Mouse (Mus musculus) cerebellum, postnatal 4 days (tissue): ENCODE measurements at regions not wholly inside any gene's neighbourhood (a gene's known extent, or its start where the extent isn't known, plus 50 kb on each side); places are given as distances from the start of the nearest gene placed in this dataset.
"Not testable (repeated sequence)": the region's sequence is repeated elsewhere in the genome, so short reads cannot be mapped to it uniquely, and the experiment has no call there.

Experiments
- DNase-seq, 2 experiments: peaks; one replicate each; pipeline ENCODE4 v3.0.0; 2022; ENCODE audit warnings: low spot score in 2 of 2, mixed read lengths in 1 of 2

- no peak for DNase-seq
Observed at GRCm38 (mm10) chr10:11515144-11515543, 171.9 kb downstream of the Epm2a start.

- DNase-seq: peak in 1 of 2 experiments; percentile 9
Observed at GRCm38 (mm10) chr10:11517122-11517521, 173.9 kb downstream of the Epm2a start.

GRCm38 (mm10) chr10:11531343-11531742 is 188.1 kb downstream of the Epm2a start:
- DNase-seq: no peak

- DNase-seq: not testable (repeated sequence)
Observed at GRCm38 (mm10) chr10:11555376-11555775, 212.2 kb downstream of the Epm2a start.

GRCm38 (mm10) chr10:11570523-11571055 is 227.4 kb downstream of the Epm2a start:
- peak in 1 of 2 experiments; percentile 2 for DNase-seq

- no peak for DNase-seq
Observed at GRCm38 (mm10) chr10:11608451-11608850, 265.2 kb downstream of the Epm2a start.

- DNase-seq: not testable (repeated sequence)
Observed at GRCm38 (mm10) chr10:11609092-11609491, 265.9 kb downstream of the Epm2a start.

GRCm38 (mm10) chr10:11648151-11648550 is 304.9 kb downstream of the Epm2a start:
- no peak for DNase-seq

GRCm38 (mm10) chr10:11660056-11660770 is 317.0 kb downstream of the Epm2a start:
- DNase-seq: no peak

- DNase-seq: peak in 1 of 2 experiments; percentile 4
Observed at GRCm38 (mm10) chr10:11661660-11662250, 318.6 kb downstream of the Epm2a start.

GRCm38 (mm10) chr10:11709742-11710141 is 366.5 kb downstream of the Epm2a start:
- no peak for DNase-seq

- no peak for DNase-seq
Observed at GRCm38 (mm10) chr10:11724775-11725174, 381.6 kb downstream of the Epm2a start.

GRCm38 (mm10) chr10:11729536-11729935 is 386.3 kb downstream of the Epm2a start:
- no peak for DNase-seq

- DNase-seq: peak in 1 of 2 experiments; percentile 1
Observed at GRCm38 (mm10) chr10:11739574-11740368, 396.6 kb downstream of the Epm2a start.

GRCm38 (mm10) chr10:11745587-11745986 is 402.4 kb downstream of the Epm2a start:
- no peak for DNase-seq

GRCm38 (mm10) chr10:11746959-11747358 is 403.8 kb downstream of the Epm2a start:
- no peak for DNase-seq

- no peak for DNase-seq
Observed at GRCm38 (mm10) chr10:11755105-11755730, 412.0 kb downstream of the Epm2a start.

GRCm38 (mm10) chr10:11777894-11778293 is 434.7 kb downstream of the Epm2a start:
- DNase-seq: no peak

- DNase-seq: no peak
Observed at GRCm38 (mm10) chr10:11780302-11780701, 437.1 kb downstream of the Epm2a start.

- DNase-seq: no peak
Observed at GRCm38 (mm10) chr10:11787240-11787639, 444.0 kb downstream of the Epm2a start.

- DNase-seq: no peak
Observed at GRCm38 (mm10) chr10:11799510-11799909, 456.3 kb downstream of the Epm2a start.
